Mouse (Mus musculus): ENCODE data around the gene Fbxo10. TPM values are rescaled to one million over a fixed set of nuclear protein-coding genes. Genes with fewer than 3 reads are reported as not detected.
"Not testable (repeated sequence)": the region's sequence is repeated elsewhere in the genome, so short reads cannot be mapped to it uniquely, and the experiment has no call there.

Fbxo10 gene
- polyA plus RNA-seq, 1 experiment from 2014 or later = 9.4 TPM

GRCm38 (mm10) chr4:45000001-45000400 lies 84.4 kb downstream of the Fbxo10 start:
- Histone ChIP-seq H3K27me3 (replicated peaks; ENCODE audit: control insufficient read depth, insufficient read depth, low read length) (no peaks in the 10 kb centered on the region), H3K4me2 (ENCODE audit: low read length) (no peak overlapping the region), H3K4me3 (ENCODE audit: low read depth, low read length) (no peak overlapping the region), H3K36me3 (ENCODE audit: control insufficient read depth, insufficient read depth, low read length) (0 out of 2 replicates have a peak, but pooled peaks cover 6% of the 10 kb centered on the region), H3K27ac (ENCODE audit: low read depth) (no peak overlapping the region), H3K4me1 (replicated peaks; ENCODE audit: control insufficient read depth, insufficient read depth, low read length) (no peaks in the 10 kb centered on the region), H3K9ac (ENCODE audit: low read length) (no peak overlapping the region), H3K9me3 (ENCODE audit: control insufficient read depth, low read length) (no peaks in the 10 kb centered on the region)
- WGBS = 88% methylated on average over 6 of the region's 6 CpGs
- ATAC-seq (replicated peaks; ENCODE audit: low FRiP score, low TSS enrichment, low read depth) (no peak), DNase-seq (ENCODE audit: low spot score) (no peak)

- no peak overlapping the region for H3K9ac ChIP-seq (ENCODE audit: low read length)
- no peak for ATAC-seq (replicated peaks; ENCODE audit: low FRiP score, low TSS enrichment, low read depth)
- no peaks in the 10 kb centered on the region for H3K27me3 ChIP-seq (replicated peaks; ENCODE audit: control insufficient read depth, insufficient read depth, low read length)
- H3K4me3 ChIP-seq (ENCODE audit: low read depth, low read length) = no peak overlapping the region
- peaks cover 17% of the 10 kb centered on the region for H3K36me3 ChIP-seq (ENCODE audit: control insufficient read depth, insufficient read depth, low read length)
- H3K4me2 ChIP-seq (ENCODE audit: low read length) = no peak overlapping the region
- H3K4me1 ChIP-seq (replicated peaks; ENCODE audit: control insufficient read depth, insufficient read depth, low read length) = no peaks in the 10 kb centered on the region
- 84% methylated on average over 3 of the region's 3 CpGs for WGBS
- H3K27ac ChIP-seq (ENCODE audit: low read depth) = no peak overlapping the region
- DNase-seq (ENCODE audit: low spot score) = no peak
- H3K9me3 ChIP-seq (ENCODE audit: control insufficient read depth, low read length) = no peaks in the 10 kb centered on the region
Observed at GRCm38 (mm10) chr4:44998071-44998470, 86.3 kb downstream of the Fbxo10 start.

- Histone ChIP-seq H3K27ac (ENCODE audit: low read depth) (no peak overlapping the region), H3K27me3 (replicated peaks; ENCODE audit: control insufficient read depth, insufficient read depth, low read length) (no peaks in the 10 kb centered on the region), H3K4me2 (ENCODE audit: low read length) (no peak overlapping the region), H3K9me3 (ENCODE audit: control insufficient read depth, low read length) (no peaks in the 10 kb centered on the region), H3K4me3 (ENCODE audit: low read depth, low read length) (no peak overlapping the region), H3K36me3 (ENCODE audit: control insufficient read depth, insufficient read depth, low read length) (peaks cover 39% of the 10 kb centered on the region), H3K4me1 (replicated peaks; ENCODE audit: control insufficient read depth, insufficient read depth, low read length) (no peaks in the 10 kb centered on the region), H3K9ac (ENCODE audit: low read length) (no peak overlapping the region)
- DNase-seq (ENCODE audit: low spot score) = no peak
- WGBS = 84% methylated on average over 18 of the region's 18 CpGs
- no peak for ATAC-seq (replicated peaks; ENCODE audit: low FRiP score, low TSS enrichment, low read depth)
Observed at GRCm38 (mm10) chr4:44994776-44995175, 89.6 kb downstream of the Fbxo10 start.

- 89% methylated on average over 9 of the region's 9 CpGs for WGBS
Observed at GRCm38 (mm10) chr4:44993847-44994246, 90.6 kb downstream of the Fbxo10 start.

GRCm38 (mm10) chr4:44993179-44993578 lies 91.2 kb downstream of the Fbxo10 start:
- not testable (repeated sequence) for H3K4me3 ChIP-seq (ENCODE audit: low read depth, low read length); H3K27ac ChIP-seq (ENCODE audit: low read depth); H3K4me1 ChIP-seq (replicated peaks; ENCODE audit: control insufficient read depth, insufficient read depth, low read length); H3K27me3 ChIP-seq (replicated peaks; ENCODE audit: control insufficient read depth, insufficient read depth, low read length); H3K4me2 ChIP-seq (ENCODE audit: low read length); DNase-seq (ENCODE audit: low spot score); H3K9me3 ChIP-seq (ENCODE audit: control insufficient read depth, low read length); H3K9ac ChIP-seq (ENCODE audit: low read length); ATAC-seq (replicated peaks; ENCODE audit: low FRiP score, low TSS enrichment, low read depth)
- peaks cover 55% of the 10 kb centered on the region for H3K36me3 ChIP-seq (ENCODE audit: control insufficient read depth, insufficient read depth, low read length)
- 72% methylated on average over 14 of the region's 14 CpGs for WGBS

More at GRCm38 (mm10) chr4:44993847-44994246, 90.6 kb downstream of the Fbxo10 start:
- no peak overlapping the region for H3K4me2 ChIP-seq (ENCODE audit: low read length)
- ATAC-seq (replicated peaks; ENCODE audit: low FRiP score, low TSS enrichment, low read depth) = no peak
- H3K9me3 ChIP-seq (ENCODE audit: control insufficient read depth, low read length) = no peaks in the 10 kb centered on the region
- H3K36me3 ChIP-seq (ENCODE audit: control insufficient read depth, insufficient read depth, low read length) = peaks cover 48% of the 10 kb centered on the region
- DNase-seq (ENCODE audit: low spot score) = no peak
- H3K27me3 ChIP-seq (replicated peaks; ENCODE audit: control insufficient read depth, insufficient read depth, low read length) = no peaks in the 10 kb centered on the region
- no peaks in the 10 kb centered on the region for H3K4me1 ChIP-seq (replicated peaks; ENCODE audit: control insufficient read depth, insufficient read depth, low read length)
- H3K27ac ChIP-seq (ENCODE audit: low read depth) = no peak overlapping the region
- no peak overlapping the region for H3K9ac ChIP-seq (ENCODE audit: low read length)
- H3K4me3 ChIP-seq (ENCODE audit: low read depth, low read length) = no peak overlapping the region

GRCm38 (mm10) chr4:44992330-44992729 lies 92.1 kb downstream of the Fbxo10 start:
- not testable (repeated sequence) for ATAC-seq (replicated peaks; ENCODE audit: low FRiP score, low TSS enrichment, low read depth); H3K9me3 ChIP-seq (ENCODE audit: control insufficient read depth, low read length); H3K4me3 ChIP-seq (ENCODE audit: low read depth, low read length); DNase-seq (ENCODE audit: low spot score); H3K27me3 ChIP-seq (replicated peaks; ENCODE audit: control insufficient read depth, insufficient read depth, low read length); H3K4me1 ChIP-seq (replicated peaks; ENCODE audit: control insufficient read depth, insufficient read depth, low read length); H3K9ac ChIP-seq (ENCODE audit: low read length); H3K27ac ChIP-seq (ENCODE audit: low read depth); H3K4me2 ChIP-seq (ENCODE audit: low read length)
- 94% methylated on average over 11 of the region's 11 CpGs for WGBS
- H3K36me3 ChIP-seq (ENCODE audit: control insufficient read depth, insufficient read depth, low read length) = peaks cover 62% of the 10 kb centered on the region

GRCm38 (mm10) chr4:44990560-44990959 lies 93.8 kb downstream of the Fbxo10 start:
- ATAC-seq (replicated peaks; ENCODE audit: low FRiP score, low TSS enrichment, low read depth) (no peak), DNase-seq (ENCODE audit: low spot score) (no peak)
- H3K9ac ChIP-seq (ENCODE audit: low read length) = no peak overlapping the region
- no peaks in the 10 kb centered on the region for H3K4me1 ChIP-seq (replicated peaks; ENCODE audit: control insufficient read depth, insufficient read depth, low read length)
- no peak overlapping the region for H3K4me2 ChIP-seq (ENCODE audit: low read length)
- H3K27ac ChIP-seq (ENCODE audit: low read depth) = no peak overlapping the region
- H3K27me3 ChIP-seq (replicated peaks; ENCODE audit: control insufficient read depth, insufficient read depth, low read length) = no peaks in the 10 kb centered on the region
- peaks cover 64% of the 10 kb centered on the region for H3K36me3 ChIP-seq (ENCODE audit: control insufficient read depth, insufficient read depth, low read length)
- no peaks in the 10 kb centered on the region for H3K9me3 ChIP-seq (ENCODE audit: control insufficient read depth, low read length)
- H3K4me3 ChIP-seq (ENCODE audit: low read depth, low read length) = no peak overlapping the region
- 93% methylated on average over 5 of the region's 5 CpGs for WGBS

Other genes with a start within 250 kb of the Fbxo10 start
- gene Grhpr, start 103.2 kb downstream of the Fbxo10 start, polyA plus RNA-seq (2014; fragmentation: Nextera tagmentation; extraction: Ambion mirVana) = 64.3 and 70.6 TPM in 2 replicates
- 21.4 and 23.7 TPM in 2 replicates for gene Zbtb5, start 72.2 kb downstream of the Fbxo10 start, polyA plus RNA-seq (2014; fragmentation: Nextera tagmentation; extraction: Ambion mirVana)
- 41.8 and 44.8 TPM in 2 replicates for gene Polr1e, start 66.0 kb downstream of the Fbxo10 start, polyA plus RNA-seq (2014; fragmentation: Nextera tagmentation; extraction: Ambion mirVana)
- gene Tomm5, start 23.5 kb upstream of the Fbxo10 start, polyA plus RNA-seq (2014; fragmentation: Nextera tagmentation; extraction: Ambion mirVana) = 346 and 405 TPM in 2 replicates
- gene Frmpd1, start 100.3 kb upstream of the Fbxo10 start, polyA plus RNA-seq (2014; fragmentation: Nextera tagmentation; extraction: Ambion mirVana) = 0.87 and 1.0 TPM in 2 replicates
- 18.8 and 19.8 TPM in 2 replicates for gene Trmt10b, start 212.5 kb upstream of the Fbxo10 start, polyA plus RNA-seq (2014; fragmentation: Nextera tagmentation; extraction: Ambion mirVana)